Mouse (Mus musculus) bone marrow, adult 2 months (tissue): ENCODE data around the gene H2-Q10.
"Not testable (repeated sequence)": the region's sequence is repeated elsewhere in the genome, so short reads cannot be mapped to it uniquely, and the experiment has no call there.

Experiments
- CTCF ChIP-seq: fragments of 200-500 bp; IDR thresholded peaks from 2 replicates; pipeline ENCODE4 v1.5.1; 2011; ENCODE audit warnings: low read length, control low read depth; ENCODE audit not compliant: control insufficient read depth, insufficient read depth
- POLR2A ChIP-seq: fragments of 200-500 bp; IDR thresholded peaks from 2 replicates; pipeline ENCODE4 v1.6.1; 2011; ENCODE audit warnings: low read depth, mild to moderate bottlenecking, control low read depth, low read length, borderline replicate concordance; ENCODE audit not compliant: control insufficient read depth

DNA sequence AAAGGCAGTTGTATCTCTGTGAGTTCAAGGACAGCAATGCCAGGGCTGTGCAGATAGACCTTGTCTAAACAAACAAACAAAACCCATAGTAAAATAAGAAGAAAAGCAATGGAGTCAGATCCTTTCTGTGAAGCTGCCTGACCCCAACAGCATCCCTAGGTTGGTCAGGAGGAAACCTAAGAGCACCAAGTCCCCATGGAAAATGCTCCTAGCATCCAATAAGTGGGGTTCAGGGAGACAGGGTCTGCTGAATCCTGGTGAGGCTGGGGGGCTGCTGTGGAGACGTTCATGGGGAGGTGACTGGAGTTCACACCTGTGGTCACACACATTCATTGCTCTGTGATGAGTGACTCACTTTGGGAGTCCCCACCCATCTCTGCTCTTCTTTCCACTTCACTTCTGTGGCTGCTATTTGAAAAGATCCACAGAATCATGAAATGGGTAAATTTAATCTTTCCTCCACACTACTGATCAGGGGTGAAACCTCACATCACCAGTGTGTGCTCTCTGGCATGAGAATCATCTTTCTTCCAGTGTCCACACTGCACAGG lies 32.4 kb upstream of the H2-Q10 start:
- not testable (repeated sequence) for TF ChIP-seq CTCF, POLR2A
